8 mouse cellular contexts compared by ENCODE assay signal in genomic region chr7:79466053-79466901, GRCm38 (mm10). TPM values are rescaled to one million over a fixed set of nuclear protein-coding genes. Genes with fewer than 3 reads are reported as not detected.
DNase-seq lines count a peak whose midpoint lies in the region; ATAC-seq and TF ChIP-seq lines count a peak whose summit lies in the region.

TSS of gene Polg (minus strand) at chr7:79466362.

- peak; percentile 16; the same call in 1 of the 2 replicates for TF ChIP-seq CTCF in kidney, postnatal 0 days (IDR thresholded peaks at IDR 0.05; ENCODE audit: low read depth)

- H3K36me3 ChIP-seq in heart, embryonic 12.5 days, result peaks cover 16% of the 10 kb centered on the region
- peaks cover 16% of the 10 kb centered on the region; the same call in 1 of the 2 replicates for H3K36me3 ChIP-seq in kidney, postnatal 0 days (ENCODE audit: insufficient read depth, low read length)
- peaks cover 18% of the 10 kb centered on the region for H3K36me3 ChIP-seq in liver, embryonic 11.5 days (ENCODE audit: control insufficient read depth, insufficient read depth, low read length)
- peaks cover 21% of the 10 kb centered on the region for H3K36me3 ChIP-seq in stomach, embryonic 14.5 days (ENCODE audit: control insufficient read depth, insufficient read depth, low read length)

- H3K4me3 ChIP-seq in heart, embryonic 12.5 days, result peak within 1 kb of the TSS; percentile 91
- peak within 1 kb of the TSS; percentile 79 for H3K4me3 ChIP-seq in kidney, postnatal 0 days (replicated peaks; ENCODE audit: low read depth, low read length)
- H3K4me3 ChIP-seq in liver, embryonic 11.5 days (ENCODE audit: low read depth, low read length), result peak within 1 kb of the TSS; percentile 88
- peak within 1 kb of the TSS; percentile 82 for H3K4me3 ChIP-seq in stomach, embryonic 14.5 days (ENCODE audit: low read depth, low read length)

- WGBS in heart, embryonic 12.5 days, result under 1% methylated on average over 76 of the region's 76 CpGs
- WGBS in kidney, postnatal 0 days, result under 1% methylated on average over 76 of the region's 76 CpGs
- WGBS in liver, embryonic 11.5 days, result under 1% methylated on average over 76 of the region's 76 CpGs
- WGBS in stomach, embryonic 14.5 days, result under 1% methylated on average over 70 of the region's 76 CpGs

- peak within 1 kb of the TSS; percentile 90 for H3K9ac ChIP-seq in heart, embryonic 12.5 days
- peak within 1 kb of the TSS; percentile 90 for H3K9ac ChIP-seq in kidney, postnatal 0 days (ENCODE audit: low read depth, low read length)
- H3K9ac ChIP-seq in liver, embryonic 11.5 days (ENCODE audit: low read depth, low read length), result peak within 1 kb of the TSS; percentile 90
- H3K9ac ChIP-seq in stomach, embryonic 14.5 days (replicated peaks; ENCODE audit: low read depth, low read length), result peak within 1 kb of the TSS; percentile 63

- H3K27me3 ChIP-seq in heart, embryonic 12.5 days (replicated peaks), result no peaks in the 10 kb centered on the region
- H3K27me3 ChIP-seq in kidney, postnatal 0 days (ENCODE audit: insufficient read depth, low read length), result no peaks in the 10 kb centered on the region
- H3K27me3 ChIP-seq in liver, embryonic 11.5 days (replicated peaks; ENCODE audit: control insufficient read depth, insufficient read depth, low read length), result no peaks in the 10 kb centered on the region
- H3K27me3 ChIP-seq in stomach, embryonic 14.5 days (ENCODE audit: control insufficient read depth, insufficient read depth, low read length), result no peaks in the 10 kb centered on the region

- H3K4me1 ChIP-seq in heart, embryonic 12.5 days (replicated peaks), result peaks cover 33% of the 10 kb centered on the region
- H3K4me1 ChIP-seq in kidney, postnatal 0 days (replicated peaks; ENCODE audit: insufficient read depth, low read length), result peaks cover 10% of the 10 kb centered on the region
- H3K4me1 ChIP-seq in liver, embryonic 11.5 days (replicated peaks; ENCODE audit: control insufficient read depth, insufficient read depth, low read length), result peaks cover 38% of the 10 kb centered on the region
- H3K4me1 ChIP-seq in stomach, embryonic 14.5 days (ENCODE audit: control insufficient read depth, insufficient read depth, low read length), result peaks cover 11% of the 10 kb centered on the region

- peak within 1 kb of the TSS; percentile 95 for H3K4me2 ChIP-seq in heart, embryonic 12.5 days
- H3K4me2 ChIP-seq in kidney, postnatal 0 days (ENCODE audit: low read length), result peak within 1 kb of the TSS; percentile 77
- peak within 1 kb of the TSS; percentile 100 for H3K4me2 ChIP-seq in liver, embryonic 11.5 days
- peak within 1 kb of the TSS; percentile 96 for H3K4me2 ChIP-seq in stomach, embryonic 14.5 days (replicated peaks; ENCODE audit: low read depth, low read length)

- no peaks in the 10 kb centered on the region for H3K9me3 ChIP-seq in heart, embryonic 12.5 days (replicated peaks)
- H3K9me3 ChIP-seq in kidney, postnatal 0 days (replicated peaks; ENCODE audit: low read length), result no peaks in the 10 kb centered on the region
- H3K9me3 ChIP-seq in liver, embryonic 11.5 days (ENCODE audit: control insufficient read depth, low read length), result no peaks in the 10 kb centered on the region
- no peaks in the 10 kb centered on the region for H3K9me3 ChIP-seq in stomach, embryonic 14.5 days (ENCODE audit: control insufficient read depth, low read depth, low read length)

- peak; percentile 98 for DNase-seq in CD4-positive helper T cell, adult 2 months (ENCODE audit: low read depth, low spot score)
- DNase-seq in brain, embryonic 18.5 days (ENCODE audit: low read depth, low spot score), result peak; percentile 96
- peak; percentile 98 for DNase-seq in kidney, postnatal 0 days (ENCODE audit: low spot score)
- peak; percentile 100 for DNase-seq in liver, embryonic 11.5 days (ENCODE audit: low spot score)
- peak; percentile 100 for DNase-seq in naive thymus-derived CD4-positive, alpha-beta T cell, adult 2 months (ENCODE audit: low read depth)

- peak; percentile 95 for ATAC-seq in erythroid progenitor cell, adult 5-6 weeks (replicated peaks; ENCODE audit: low FRiP score, poor library complexity, severe bottlenecking)
- peak; percentile 95 for ATAC-seq in heart, embryonic 12.5 days (ENCODE audit: insufficient number of reproducible peaks, low FRiP score)
- ATAC-seq in kidney, postnatal 0 days (replicated peaks; ENCODE audit: low FRiP score, low read depth), result peak; percentile 96
- peak; percentile 94 for ATAC-seq in liver, embryonic 11.5 days (replicated peaks; ENCODE audit: low FRiP score)
- peak; percentile 93 for ATAC-seq in stomach, embryonic 14.5 days (ENCODE audit: insufficient number of reproducible peaks, insufficient read depth, low FRiP score, low read depth)

- H3K27ac ChIP-seq in heart, embryonic 12.5 days (ENCODE audit: poor library complexity, severe bottlenecking), result peak within 1 kb of the TSS; percentile 74
- H3K27ac ChIP-seq in kidney, postnatal 0 days, result peak within 1 kb of the TSS; percentile 87
- peak within 1 kb of the TSS; percentile 80 for H3K27ac ChIP-seq in liver, embryonic 11.5 days (ENCODE audit: low read depth, low read length)
- H3K27ac ChIP-seq in stomach, embryonic 14.5 days (ENCODE audit: low read length), result peak within 1 kb of the TSS; percentile 62

RNA-seq across cellular contexts. Expression of gene Polg, which starts in this region (rescaled TPM):
- 14.7 and 28.5 TPM in 2 replicates for total RNA-seq in erythroid progenitor cell, adult 5-6 weeks (2015; ENCODE audit: low replicate concordance)
- 50.2 and 51.1 TPM in 2 replicates for total RNA-seq in erythroid progenitor cell, adult 5-6 weeks (2017; ENCODE audit: low replicate concordance)
- polyA plus RNA-seq in heart, embryonic 12.5 days (2016; fragmentation: Nextera tagmentation; extraction: Ambion mirVana), result 37.9 and 39.6 TPM in 2 replicates
- polyA plus RNA-seq in kidney, postnatal 0 days (2015; fragmentation: Nextera tagmentation; extraction: Ambion mirVana), result 22.6 and 22.8 TPM in 2 replicates
- 39.8 and 41.1 TPM in 2 replicates for polyA plus RNA-seq in liver, embryonic 11.5 days (2014; fragmentation: Nextera tagmentation; extraction: Ambion mirVana)
- 27.8 and 34.7 TPM in 2 replicates for polyA plus RNA-seq in stomach, embryonic 14.5 days (2014; fragmentation: Nextera tagmentation; extraction: Ambion mirVana)

Comparison
In these comparisons a context has a peak if more than half of its experiments do, and no peak if none do; other contexts are left out.
1. Peak in every context shown above with its lines: DNase-seq, ATAC-seq, H3K4me3 ChIP-seq and H3K27ac ChIP-seq.